Mouse (Mus musculus) liver, adult 2 months (tissue): ENCODE results near the gene Mllt1.

ENCODE experiments used
- CTCF ChIP-seq: fragments of 200-500 bp; IDR thresholded peaks from 2 replicates; pipeline ENCODE4 v1.5.1; 2011; ENCODE audit warnings: low read depth, low read length, control low read depth
- POLR2A ChIP-seq: fragments of 200-500 bp; IDR thresholded peaks from 2 replicates; pipeline ENCODE4 v1.6.1; 2011; ENCODE audit warnings: low read length, control low read depth; ENCODE audit not compliant: insufficient read depth; ENCODE audit errors: extremely low read depth

GRCm38 (mm10) chr17:56870287-56870953 is 64.8 kb downstream of the Mllt1 start:
- TF ChIP-seq POLR2A = no peak
- no peak for TF ChIP-seq CTCF
